In genomic region chr15:67019891-67020290, GRCm38 (mm10) we compare ENCODE assay signal across 16 mouse cellular contexts.
DNase-seq lines count a peak whose midpoint lies in the region; ATAC-seq and TF ChIP-seq lines count a peak whose summit lies in the region.
"Had no signal": no experiment of that assay in that cellular context is flagged by ENCODE, and none has a peak within 500 bp of the region (broad histone marks: within the 10 kb centered on the region; RNA-seq: fewer than 3 reads in every experiment).

No protein-coding gene starts in this region.

- TF ChIP-seq POLR2A in heart, adult 2 months (IDR thresholded peaks at IDR 0.05; ENCODE audit: insufficient read depth, low read depth, low read length): no peak

- peaks cover 19% of the 10 kb centered on the region for H3K4me1 ChIP-seq in heart, embryonic 13.5 days
- peaks cover 2% of the 10 kb centered on the region; the same call in 1 of the 2 replicates for H3K4me1 ChIP-seq in heart, adult 2 months (ENCODE audit: control insufficient read depth, insufficient read depth, low read length)
- H3K4me1 ChIP-seq in kidney, postnatal 0 days (replicated peaks; ENCODE audit: insufficient read depth, low read length): 0 out of 2 replicates have a peak, but pooled peaks cover 9% of the 10 kb centered on the region
- H3K4me1 ChIP-seq in embryonic facial prominence, embryonic 15.5 days: peaks cover 13% of the 10 kb centered on the region
- H3K4me1 ChIP-seq in limb, embryonic 13.5 days: peaks cover 15% of the 10 kb centered on the region
- H3K4me1 ChIP-seq: forebrain, embryonic 13.5 days had no signal

- ATAC-seq in heart, embryonic 13.5 days (ENCODE audit: extremely low read depth, insufficient number of reproducible peaks, low FRiP score, low TSS enrichment): no peak
- no peak for ATAC-seq in kidney, postnatal 0 days (replicated peaks; ENCODE audit: low FRiP score, low read depth)
- ATAC-seq in embryonic facial prominence, embryonic 15.5 days (ENCODE audit: insufficient number of reproducible peaks, low FRiP score, low TSS enrichment, low read depth): no peak
- ATAC-seq in limb, embryonic 13.5 days (ENCODE audit: low FRiP score, low read depth): no peak
- ATAC-seq: intestine, postnatal 0 days had no signal

- 0 out of 2 replicates have a peak overlapping the region, but pooled peaks have one; percentile 15 for H3K27ac ChIP-seq in heart, embryonic 13.5 days (replicated peaks)
- H3K27ac ChIP-seq in heart, adult 2 months: no peak overlapping the region
- peak overlapping the region; percentile 75; the same call in 1 of the 2 replicates for H3K27ac ChIP-seq in kidney, postnatal 0 days
- H3K27ac ChIP-seq in embryonic facial prominence, embryonic 15.5 days (replicated peaks): 0 out of 2 replicates have a peak overlapping the region, but pooled peaks have one; percentile 7
- H3K27ac ChIP-seq in limb, embryonic 13.5 days: 0 out of 2 replicates have a peak overlapping the region, but pooled peaks have one; percentile 48
- H3K27ac ChIP-seq: forebrain, embryonic 13.5 days had no signal

- no peak for TF ChIP-seq CTCF in heart, adult 2 months (IDR thresholded peaks at IDR 0.05)
- no peak for TF ChIP-seq CTCF in kidney, postnatal 0 days (IDR thresholded peaks at IDR 0.05; ENCODE audit: low read depth)

- H3K4me3 ChIP-seq in heart, embryonic 13.5 days: no peak overlapping the region
- no peak overlapping the region for H3K4me3 ChIP-seq in heart, adult 2 months
- H3K4me3 ChIP-seq in kidney, postnatal 0 days (replicated peaks; ENCODE audit: low read depth, low read length): no peak overlapping the region
- no peak overlapping the region for H3K4me3 ChIP-seq in embryonic facial prominence, embryonic 15.5 days (replicated peaks)
- H3K4me3 ChIP-seq in limb, embryonic 13.5 days: no peak overlapping the region
- H3K4me3 ChIP-seq: forebrain, embryonic 13.5 days; heart, embryonic 10.5 days; limb, embryonic 15.5 days; myocyte had no signal

- DNase-seq in heart, adult 2 months: no peak
- DNase-seq in kidney, postnatal 0 days (ENCODE audit: low spot score): no peak
- DNase-seq in kidney, adult 8-10 months: no peak
- DNase-seq in T-cell, adult 2 months (ENCODE audit: low spot score): no peak
- DNase-seq: cerebellum, adult 11 months; cerebellum, postnatal 14 days; thymus, postnatal 36 days had no signal

- H3K36me3 ChIP-seq in heart, embryonic 13.5 days: no peaks in the 10 kb centered on the region
- no peaks in the 10 kb centered on the region for H3K36me3 ChIP-seq in heart, adult 2 months (ENCODE audit: control insufficient read depth, insufficient read depth, low read length)
- no peaks in the 10 kb centered on the region for H3K36me3 ChIP-seq in kidney, postnatal 0 days (ENCODE audit: insufficient read depth, low read length)
- H3K36me3 ChIP-seq in embryonic facial prominence, embryonic 15.5 days: no peaks in the 10 kb centered on the region
- no peaks in the 10 kb centered on the region for H3K36me3 ChIP-seq in limb, embryonic 13.5 days
- H3K36me3 ChIP-seq: heart, embryonic 10.5 days; limb, embryonic 15.5 days had no signal

- intact Hi-C loops in heart, adult 2 months (cut with DNase I): no loop called here

- peaks cover 10% of the 10 kb centered on the region for H3K9me3 ChIP-seq in heart, embryonic 13.5 days
- H3K9me3 ChIP-seq in kidney, postnatal 0 days (replicated peaks; ENCODE audit: low read length): 0 out of 2 replicates have a peak, but pooled peaks cover 3% of the 10 kb centered on the region
- no peaks in the 10 kb centered on the region for H3K9me3 ChIP-seq in embryonic facial prominence, embryonic 15.5 days (replicated peaks)
- no peaks in the 10 kb centered on the region for H3K9me3 ChIP-seq in limb, embryonic 13.5 days
- H3K9me3 ChIP-seq: heart, embryonic 10.5 days; limb, embryonic 15.5 days had no signal

- WGBS in heart, embryonic 13.5 days: 82% methylated on average over 1 of the region's 1 CpGs
- 88% methylated on average over 1 of the region's 1 CpGs for WGBS in heart, adult 2 months
- 94% methylated on average over 1 of the region's 1 CpGs for WGBS in kidney, postnatal 0 days
- 86% methylated on average over 1 of the region's 1 CpGs for WGBS in embryonic facial prominence, embryonic 15.5 days
- 76% methylated on average over 1 of the region's 1 CpGs for WGBS in limb, embryonic 13.5 days

- no peak overlapping the region for H3K9ac ChIP-seq in heart, embryonic 13.5 days
- no peak overlapping the region for H3K9ac ChIP-seq in heart, adult 2 months (ENCODE audit: low read depth, low read length)
- H3K9ac ChIP-seq in kidney, postnatal 0 days (ENCODE audit: low read depth, low read length): no peak overlapping the region
- no peak overlapping the region for H3K9ac ChIP-seq in embryonic facial prominence, embryonic 15.5 days
- H3K9ac ChIP-seq in limb, embryonic 13.5 days: no peak overlapping the region
- H3K9ac ChIP-seq: forebrain, embryonic 13.5 days; limb, embryonic 15.5 days had no signal

- TF ChIP-seq EP300 in heart, adult 2 months (IDR thresholded peaks at IDR 0.05; ENCODE audit: insufficient read depth, low read depth, low read length): no peak

- H3K27me3 ChIP-seq in heart, embryonic 13.5 days (replicated peaks): no peaks in the 10 kb centered on the region
- no peaks in the 10 kb centered on the region for H3K27me3 ChIP-seq in heart, adult 2 months (ENCODE audit: control insufficient read depth, insufficient read depth, low read length)
- no peaks in the 10 kb centered on the region for H3K27me3 ChIP-seq in kidney, postnatal 0 days (ENCODE audit: insufficient read depth, low read length)
- H3K27me3 ChIP-seq in embryonic facial prominence, embryonic 15.5 days: no peaks in the 10 kb centered on the region
- H3K27me3 ChIP-seq in limb, embryonic 13.5 days: no peaks in the 10 kb centered on the region
- H3K27me3 ChIP-seq: CH12.LX; forebrain, embryonic 13.5 days; limb, embryonic 15.5 days had no signal

- H3K4me2 ChIP-seq in heart, embryonic 13.5 days: no peak overlapping the region
- no peak overlapping the region for H3K4me2 ChIP-seq in kidney, postnatal 0 days (ENCODE audit: low read length)
- no peak overlapping the region for H3K4me2 ChIP-seq in embryonic facial prominence, embryonic 15.5 days (replicated peaks)
- H3K4me2 ChIP-seq in limb, embryonic 13.5 days (replicated peaks): no peak overlapping the region
- H3K4me2 ChIP-seq: forebrain, embryonic 13.5 days; limb, embryonic 15.5 days had no signal

- no peaks in the 10 kb centered on the region for H3K79me2 ChIP-seq in heart, adult 2 months (replicated peaks; ENCODE audit: control insufficient read depth, insufficient read depth, low read length)
